20 mouse cellular contexts compared by ENCODE assay signal in the genomic region with DNA sequence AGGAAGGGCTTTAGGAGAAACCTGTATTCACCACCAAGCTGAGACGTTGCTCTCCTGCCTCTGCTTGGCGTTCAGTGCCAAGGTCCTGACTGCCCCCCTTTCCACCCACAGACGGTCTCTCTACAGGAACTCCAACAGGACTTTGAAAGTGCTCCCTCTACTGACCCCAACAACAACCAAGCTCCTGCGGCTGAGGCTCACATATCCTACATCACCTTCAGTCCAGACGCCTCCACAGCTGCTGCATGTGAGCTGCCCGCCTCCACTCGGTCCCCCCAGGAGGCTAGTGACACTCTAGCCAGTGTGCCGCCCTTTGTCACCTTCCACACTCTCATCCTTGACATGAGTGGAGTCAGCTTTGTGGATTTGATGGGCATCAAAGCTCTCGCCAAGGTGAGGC. TPM values are rescaled to one million over a fixed set of nuclear protein-coding genes. Genes with fewer than 3 reads are reported as not detected.
A peak's percentile ranks its signal among the peaks of the same experiment; 100 is the strongest.
DNase-seq lines count a peak whose midpoint lies in the region; ATAC-seq and TF ChIP-seq lines count a peak whose summit lies in the region.
"Had no signal": no experiment of that assay in that cellular context is flagged by ENCODE, and none has a peak within 500 bp of the region (broad histone marks: within the 10 kb centered on the region; RNA-seq: fewer than 3 reads in every experiment).

No protein-coding gene starts in this region.

- H3K27me3 ChIP-seq in heart, embryonic 16.5 days (ENCODE audit: control insufficient read depth, insufficient read depth, low read length): no peaks in the 10 kb centered on the region
- no peaks in the 10 kb centered on the region for H3K27me3 ChIP-seq in lung, postnatal 0 days (replicated peaks; ENCODE audit: insufficient read depth, low read length)
- H3K27me3 ChIP-seq in ES-Bruce4 (ENCODE audit: control insufficient read depth, insufficient read depth, low read length, poor library complexity, severe bottlenecking): no peaks in the 10 kb centered on the region
- H3K27me3 ChIP-seq: limb, embryonic 15.5 days had no signal

- TF ChIP-seq CTCF in lung, postnatal 0 days (IDR thresholded peaks at IDR 0.05): peak; percentile 38
- peak; percentile 54 for TF ChIP-seq CTCF in ES-Bruce4 (IDR thresholded peaks at IDR 0.05; ENCODE audit: low read depth, low read length)

- no peak overlapping the region for H3K4me2 ChIP-seq in heart, embryonic 16.5 days (ENCODE audit: low read depth, low read length)
- H3K4me2 ChIP-seq in lung, postnatal 0 days (replicated peaks; ENCODE audit: low read depth, low read length): no peak overlapping the region
- H3K4me2 ChIP-seq: limb, embryonic 15.5 days had no signal

- intact Hi-C loops in heart, postnatal 36 days (cut with DNase I): no loop called here

- H3K9me3 ChIP-seq in heart, embryonic 16.5 days (replicated peaks; ENCODE audit: control insufficient read depth, low read length): no peaks in the 10 kb centered on the region
- no peaks in the 10 kb centered on the region for H3K9me3 ChIP-seq in lung, postnatal 0 days (ENCODE audit: low read length)
- H3K9me3 ChIP-seq in ES-Bruce4 (replicated peaks; ENCODE audit: control insufficient read depth, insufficient read depth, low read length, poor library complexity, severe bottlenecking): no peaks in the 10 kb centered on the region
- H3K9me3 ChIP-seq: G1E; limb, embryonic 15.5 days had no signal

- WGBS in heart, embryonic 16.5 days: 43% methylated on average over 9 of the region's 9 CpGs
- WGBS in lung, postnatal 0 days: 44% methylated on average over 9 of the region's 9 CpGs

- no peak overlapping the region for H3K4me3 ChIP-seq in heart, embryonic 16.5 days (ENCODE audit: low read length)
- H3K4me3 ChIP-seq in lung, postnatal 0 days (ENCODE audit: low read depth, low read length): no peak overlapping the region
- no peak overlapping the region for H3K4me3 ChIP-seq in ES-Bruce4 (ENCODE audit: low read depth, low read length)
- H3K4me3 ChIP-seq: erythroblast, embryonic 14.5 days; limb, embryonic 15.5 days had no signal

- TF ChIP-seq EP300 in lung, postnatal 0 days (IDR thresholded peaks at IDR 0.05): no peak
- TF ChIP-seq EP300 in ES-Bruce4 (IDR thresholded peaks at IDR 0.05; ENCODE audit: insufficient read depth, low read depth, low read length): no peak

- no peak for DNase-seq in heart, postnatal 36 days
- peak; percentile 34 for DNase-seq in lung, postnatal 0 days (ENCODE audit: low spot score)
- no peak for DNase-seq in lung, postnatal 14 days
- DNase-seq in cerebellum, adult 11-12 months: no peak
- DNase-seq: cerebellum, adult 11 months; embryo, embryonic 11 days; kidney, adult 11 months; kidney, postnatal 4 days had no signal

- 0 out of 2 replicates have a peak, but pooled peaks have one; percentile 12 for ATAC-seq in heart, embryonic 16.5 days (replicated peaks; ENCODE audit: extremely low read depth, insufficient read depth, low FRiP score)
- ATAC-seq in lung, postnatal 0 days: no peak
- 0 out of 2 replicates have a peak, but pooled peaks have one; percentile 8 for ATAC-seq in granulocyte monocyte progenitor cell, adult 5-6 weeks (replicated peaks; ENCODE audit: poor library complexity, severe bottlenecking)
- no peak for ATAC-seq in erythroblast, adult 5-6 weeks (replicated peaks; ENCODE audit: low FRiP score, poor library complexity, severe bottlenecking)

- no peak overlapping the region for H3K9ac ChIP-seq in heart, embryonic 16.5 days (ENCODE audit: low read length)
- H3K9ac ChIP-seq in lung, postnatal 0 days (replicated peaks; ENCODE audit: low read depth): no peak overlapping the region
- H3K9ac ChIP-seq in ES-Bruce4 (ENCODE audit: low read depth, poor library complexity, severe bottlenecking): no peak overlapping the region
- H3K9ac ChIP-seq: limb, embryonic 15.5 days had no signal

- TF ChIP-seq POLR2A in ES-Bruce4 (IDR thresholded peaks at IDR 0.05; ENCODE audit: insufficient read depth, low read length): no peak

- H3K4me1 ChIP-seq in heart, embryonic 16.5 days (ENCODE audit: control insufficient read depth, insufficient read depth, low read length): peaks cover 13% of the 10 kb centered on the region
- peaks cover 10% of the 10 kb centered on the region; the same call in 1 of the 2 replicates for H3K4me1 ChIP-seq in lung, postnatal 0 days (ENCODE audit: insufficient read depth, low read depth, low read length)
- H3K4me1 ChIP-seq in ES-Bruce4 (ENCODE audit: control insufficient read depth, insufficient read depth, low read length): no peaks in the 10 kb centered on the region
- H3K4me1 ChIP-seq: limb, embryonic 15.5 days had no signal

- no peak overlapping the region for H3K27ac ChIP-seq in heart, embryonic 16.5 days (ENCODE audit: low read length)
- no peak overlapping the region for H3K27ac ChIP-seq in lung, postnatal 0 days (ENCODE audit: low read length)
- no peak overlapping the region for H3K27ac ChIP-seq in ES-Bruce4 (ENCODE audit: insufficient read depth, low read length)
- H3K27ac ChIP-seq: limb, embryonic 15.5 days had no signal

- H3K36me3 ChIP-seq in heart, embryonic 16.5 days (ENCODE audit: control insufficient read depth, insufficient read depth): no peaks in the 10 kb centered on the region
- no peaks in the 10 kb centered on the region for H3K36me3 ChIP-seq in lung, postnatal 0 days (ENCODE audit: insufficient read depth, low read length)
- no peaks in the 10 kb centered on the region for H3K36me3 ChIP-seq in ES-Bruce4 (ENCODE audit: control insufficient read depth, insufficient read depth, low read length, poor library complexity, severe bottlenecking)
- H3K36me3 ChIP-seq: G1E; limb, embryonic 15.5 days had no signal

RNA-seq across cellular contexts. Expression of gene Slc26a9, which starts 19.9 kb away (rescaled TPM):
- 0.07 and 0.80 TPM in 2 replicates for polyA plus RNA-seq in heart, embryonic 16.5 days (2015; fragmentation: Nextera tagmentation; extraction: Ambion mirVana)
- total RNA-seq in heart, postnatal 36 days (2021): not detected
- 10.9 and 12.3 TPM in 2 replicates for polyA plus RNA-seq in lung, postnatal 0 days (2015; fragmentation: Nextera tagmentation; extraction: Ambion mirVana)
- polyA plus RNA-seq in ES-Bruce4 (2011; ENCODE audit: insufficient read depth, insufficient read length, low read depth, missing spikeins): not detected in 2 replicates
- not detected in 2 replicates for total RNA-seq in granulocyte monocyte progenitor cell, adult 5-6 weeks (2014; fragmentation: Nextera tagmentation)
- 0.04 TPM in 1 of 2 replicates, not detected in the other for total RNA-seq in granulocyte monocyte progenitor cell, adult 5-6 weeks (2017)
- total RNA-seq in erythroblast, adult 5-6 weeks (2015; ENCODE audit: low replicate concordance): not detected in 2 replicates
- total RNA-seq in erythroblast, adult 5-6 weeks (2017; ENCODE audit: low replicate concordance): not detected in 2 replicates
- total RNA-seq: gastrocnemius, adult 8-10 months; heart, postnatal 10 days; megakaryocyte, adult 5-6 weeks; monocyte, adult 5-6 weeks; neutrophil, adult 5-6 weeks had no signal
- polyA plus RNA-seq: erythroblast, embryonic 14.5 days had no signal

RNA-seq across cellular contexts. Expression of gene Pm20d1, which starts 33.5 kb away (rescaled TPM):
- 2.0 and 2.6 TPM in 2 replicates for polyA plus RNA-seq in heart, embryonic 16.5 days (2015; fragmentation: Nextera tagmentation; extraction: Ambion mirVana)
- total RNA-seq in heart, postnatal 36 days (2021): 1 to 10 TPM; 5.7 to 7.0 TPM
- polyA plus RNA-seq in lung, postnatal 0 days (2015; fragmentation: Nextera tagmentation; extraction: Ambion mirVana): 1.6 TPM in 2 replicates
- 6.8 and 9.0 TPM in 2 replicates for polyA plus RNA-seq in ES-Bruce4 (2011; ENCODE audit: insufficient read depth, insufficient read length, low read depth, missing spikeins)
- total RNA-seq in granulocyte monocyte progenitor cell, adult 5-6 weeks (2014; fragmentation: Nextera tagmentation): 0.13 and 0.77 TPM in 2 replicates
- total RNA-seq in granulocyte monocyte progenitor cell, adult 5-6 weeks (2017): 0.05 and 0.13 TPM in 2 replicates
- total RNA-seq in erythroblast, adult 5-6 weeks (2015; ENCODE audit: low replicate concordance): not detected in 2 replicates
- not detected in 2 replicates for total RNA-seq in erythroblast, adult 5-6 weeks (2017; ENCODE audit: low replicate concordance)
- total RNA-seq: monocyte, adult 5-6 weeks; neutrophil, adult 5-6 weeks had no signal
- polyA plus RNA-seq: erythroblast, embryonic 14.5 days; G1E had no signal

Comparison
In these comparisons a context has a peak if more than half of its experiments do, and no peak if none do; other contexts are left out.
1. ATAC-seq: peak in heart, embryonic 16.5 days (single experiment) and granulocyte monocyte progenitor cell, adult 5-6 weeks (single experiment); none in lung, postnatal 0 days (single experiment) and erythroblast, adult 5-6 weeks (single experiment).